In the genomic region with DNA sequence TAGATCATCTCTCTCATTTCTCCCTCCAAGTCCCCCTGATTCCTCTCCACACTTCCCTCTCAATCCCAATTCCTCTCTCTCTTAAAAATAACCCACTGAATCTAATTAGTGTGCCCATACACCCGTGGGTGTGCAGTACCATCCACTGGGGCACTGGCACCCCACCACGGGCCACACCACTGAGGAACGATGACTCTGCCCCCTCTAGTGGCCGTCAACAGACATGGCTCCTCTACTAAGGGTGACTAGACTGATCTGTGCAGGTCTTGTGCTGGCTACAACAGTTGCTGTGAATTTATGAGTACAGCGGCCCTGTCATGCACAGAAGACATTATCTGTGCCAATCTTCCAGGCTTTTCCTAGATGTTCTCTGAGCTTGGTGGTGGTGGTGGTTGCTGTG, we compare ENCODE assay signal across 11 mouse cellular contexts. TPM values are rescaled to one million over a fixed set of nuclear protein-coding genes. Genes with fewer than 3 reads are reported as not detected.
DNase-seq lines count a peak whose midpoint lies in the region; ATAC-seq lines count a peak whose summit lies in the region.
"Had no signal": no experiment of that assay in that cellular context is flagged by ENCODE, and none has a peak within 500 bp of the region (broad histone marks: within the 10 kb centered on the region; RNA-seq: fewer than 3 reads in every experiment).

No protein-coding gene starts in this region.

- H3K27ac ChIP-seq in hindbrain, embryonic 11.5 days (ENCODE audit: low read depth, low read length) = no peak overlapping the region
- no peak overlapping the region for H3K27ac ChIP-seq in hindbrain, embryonic 12.5 days
- no peak overlapping the region for H3K27ac ChIP-seq in stomach, embryonic 14.5 days (ENCODE audit: low read length)
- H3K27ac ChIP-seq: embryonic facial prominence, embryonic 15.5 days; midbrain, embryonic 12.5 days had no signal

- no peak overlapping the region for H3K9ac ChIP-seq in hindbrain, embryonic 11.5 days (ENCODE audit: low read depth, low read length)
- no peak overlapping the region for H3K9ac ChIP-seq in hindbrain, embryonic 12.5 days
- H3K9ac ChIP-seq in stomach, embryonic 14.5 days (replicated peaks; ENCODE audit: low read depth, low read length) = no peak overlapping the region
- H3K9ac ChIP-seq: embryonic facial prominence, embryonic 15.5 days; midbrain, embryonic 12.5 days had no signal

- no peak for ATAC-seq in hindbrain, embryonic 11.5 days (ENCODE audit: low FRiP score)
- no peak for ATAC-seq in hindbrain, embryonic 12.5 days (ENCODE audit: low FRiP score)
- peak; percentile 92 for ATAC-seq in common myeloid progenitor, adult 5-6 weeks (replicated peaks; ENCODE audit: low read depth, poor library complexity, severe bottlenecking)
- ATAC-seq in stomach, embryonic 14.5 days (ENCODE audit: insufficient number of reproducible peaks, insufficient read depth, low FRiP score, low read depth) = 0 out of 2 replicates have a peak, but pooled peaks have one; percentile 33

- WGBS in hindbrain, embryonic 11.5 days = 38% methylated on average over 5 of the region's 5 CpGs
- WGBS in hindbrain, embryonic 12.5 days = 29% methylated on average over 5 of the region's 5 CpGs
- WGBS in stomach, embryonic 14.5 days = 32% methylated on average over 5 of the region's 5 CpGs

- no peaks in the 10 kb centered on the region for H3K9me3 ChIP-seq in hindbrain, embryonic 11.5 days (ENCODE audit: control insufficient read depth, low read length)
- H3K9me3 ChIP-seq in hindbrain, embryonic 12.5 days (replicated peaks) = no peaks in the 10 kb centered on the region
- H3K9me3 ChIP-seq in stomach, embryonic 14.5 days (ENCODE audit: control insufficient read depth, low read depth, low read length) = no peaks in the 10 kb centered on the region
- H3K9me3 ChIP-seq: embryonic facial prominence, embryonic 15.5 days; midbrain, embryonic 12.5 days had no signal

- H3K36me3 ChIP-seq in hindbrain, embryonic 11.5 days (ENCODE audit: control insufficient read depth, insufficient read depth, low read length) = no peaks in the 10 kb centered on the region
- no peaks in the 10 kb centered on the region for H3K36me3 ChIP-seq in hindbrain, embryonic 12.5 days
- H3K36me3 ChIP-seq in stomach, embryonic 14.5 days (ENCODE audit: control insufficient read depth, insufficient read depth, low read length) = no peaks in the 10 kb centered on the region
- H3K36me3 ChIP-seq: embryonic facial prominence, embryonic 15.5 days; midbrain, embryonic 12.5 days had no signal

- H3K4me1 ChIP-seq in hindbrain, embryonic 11.5 days (replicated peaks; ENCODE audit: control insufficient read depth, insufficient read depth, low read length) = no peaks in the 10 kb centered on the region
- H3K4me1 ChIP-seq in hindbrain, embryonic 12.5 days = 0 out of 2 replicates have a peak, but pooled peaks cover 4% of the 10 kb centered on the region
- H3K4me1 ChIP-seq in stomach, embryonic 14.5 days (ENCODE audit: control insufficient read depth, insufficient read depth, low read length) = no peaks in the 10 kb centered on the region

- H3K4me2 ChIP-seq in hindbrain, embryonic 11.5 days (replicated peaks; ENCODE audit: low read depth, low read length) = no peak overlapping the region
- H3K4me2 ChIP-seq in hindbrain, embryonic 12.5 days (replicated peaks) = no peak overlapping the region
- no peak overlapping the region for H3K4me2 ChIP-seq in stomach, embryonic 14.5 days (replicated peaks; ENCODE audit: low read depth, low read length)
- H3K4me2 ChIP-seq: embryonic facial prominence, embryonic 15.5 days; midbrain, embryonic 12.5 days had no signal

- no peaks in the 10 kb centered on the region for H3K27me3 ChIP-seq in hindbrain, embryonic 11.5 days (ENCODE audit: control insufficient read depth, insufficient read depth, low read length)
- H3K27me3 ChIP-seq in hindbrain, embryonic 12.5 days = no peaks in the 10 kb centered on the region
- no peaks in the 10 kb centered on the region for H3K27me3 ChIP-seq in stomach, embryonic 14.5 days (ENCODE audit: control insufficient read depth, insufficient read depth, low read length)
- H3K27me3 ChIP-seq: embryonic facial prominence, embryonic 15.5 days had no signal

- peak; percentile 32 for DNase-seq in hindbrain, embryonic 11.5 days (ENCODE audit: low spot score)
- peak; percentile 23 for DNase-seq in thymus, postnatal 0 days (ENCODE audit: low spot score)
- DNase-seq in thymus, postnatal 25 days = no peak
- no peak for DNase-seq in layer of hippocampus, adult 9-11 months
- DNase-seq in cerebellum, postnatal 14 days = no peak

- H3K4me3 ChIP-seq in hindbrain, embryonic 11.5 days (ENCODE audit: low read depth, low read length) = no peak overlapping the region
- H3K4me3 ChIP-seq in hindbrain, embryonic 12.5 days = no peak overlapping the region
- H3K4me3 ChIP-seq in stomach, embryonic 14.5 days (ENCODE audit: low read depth, low read length) = no peak overlapping the region
- H3K4me3 ChIP-seq: embryonic facial prominence, embryonic 15.5 days; midbrain, embryonic 12.5 days had no signal

RNA-seq across cellular contexts. Expression of a gene that starts 1.7 kb away (rescaled TPM):
- not detected in 2 replicates for polyA plus RNA-seq in hindbrain, embryonic 11.5 days (2014; fragmentation: Nextera tagmentation; extraction: Ambion mirVana)
- polyA plus RNA-seq in hindbrain, embryonic 12.5 days (2016; fragmentation: Nextera tagmentation; extraction: Ambion mirVana) = 0.31 TPM in 1 of 2 replicates, not detected in the other
- 2.0 and 2.3 TPM in 2 replicates for polyA plus RNA-seq in thymus, postnatal 0 days (2015; fragmentation: Nextera tagmentation; extraction: Ambion mirVana)
- total RNA-seq in common myeloid progenitor, adult 5-6 weeks (2017) = not detected in 2 replicates
- polyA plus RNA-seq in stomach, embryonic 14.5 days (2014; fragmentation: Nextera tagmentation; extraction: Ambion mirVana) = not detected in 2 replicates
- polyA plus RNA-seq: embryonic facial prominence, embryonic 15.5 days; heart, embryonic 14.5 days; midbrain, embryonic 12.5 days had no signal

RNA-seq across cellular contexts. Expression of a gene that starts 6.2 kb away (rescaled TPM):
- polyA plus RNA-seq in hindbrain, embryonic 11.5 days (2014; fragmentation: Nextera tagmentation; extraction: Ambion mirVana) = not detected in 2 replicates
- polyA plus RNA-seq in hindbrain, embryonic 12.5 days (2016; fragmentation: Nextera tagmentation; extraction: Ambion mirVana) = not detected in 2 replicates
- polyA plus RNA-seq in thymus, postnatal 0 days (2015; fragmentation: Nextera tagmentation; extraction: Ambion mirVana) = 0.09 TPM in 1 of 2 replicates, not detected in the other
- total RNA-seq in common myeloid progenitor, adult 5-6 weeks (2017) = not detected in 2 replicates
- polyA plus RNA-seq in stomach, embryonic 14.5 days (2014; fragmentation: Nextera tagmentation; extraction: Ambion mirVana) = not detected in 2 replicates
- polyA plus RNA-seq: heart, embryonic 14.5 days; midbrain, embryonic 12.5 days had no signal

RNA-seq across cellular contexts. Expression of a gene that starts 11.2 kb away (rescaled TPM):
- not detected in 2 replicates for polyA plus RNA-seq in hindbrain, embryonic 11.5 days (2014; fragmentation: Nextera tagmentation; extraction: Ambion mirVana)
- not detected in 2 replicates for polyA plus RNA-seq in hindbrain, embryonic 12.5 days (2016; fragmentation: Nextera tagmentation; extraction: Ambion mirVana)
- not detected in 2 replicates for polyA plus RNA-seq in thymus, postnatal 0 days (2015; fragmentation: Nextera tagmentation; extraction: Ambion mirVana)
- not detected in 2 replicates for total RNA-seq in common myeloid progenitor, adult 5-6 weeks (2017)
- not detected in 2 replicates for polyA plus RNA-seq in stomach, embryonic 14.5 days (2014; fragmentation: Nextera tagmentation; extraction: Ambion mirVana)
- polyA plus RNA-seq: embryonic facial prominence, embryonic 15.5 days; heart, embryonic 14.5 days; midbrain, embryonic 12.5 days had no signal

RNA-seq across cellular contexts. Expression of a gene that starts 17.8 kb away (rescaled TPM):
- polyA plus RNA-seq in hindbrain, embryonic 11.5 days (2014; fragmentation: Nextera tagmentation; extraction: Ambion mirVana) = 0.28 TPM in 1 of 2 replicates, not detected in the other
- polyA plus RNA-seq in hindbrain, embryonic 12.5 days (2016; fragmentation: Nextera tagmentation; extraction: Ambion mirVana) = 0.27 and 0.30 TPM in 2 replicates
- not detected in 2 replicates for polyA plus RNA-seq in thymus, postnatal 0 days (2015; fragmentation: Nextera tagmentation; extraction: Ambion mirVana)
- total RNA-seq in common myeloid progenitor, adult 5-6 weeks (2017) = 0.59 TPM in 1 of 2 replicates, not detected in the other
- polyA plus RNA-seq in stomach, embryonic 14.5 days (2014; fragmentation: Nextera tagmentation; extraction: Ambion mirVana) = 0.14 and 0.15 TPM in 2 replicates

RNA-seq across cellular contexts. Expression of a gene that starts 32.7 kb away (rescaled TPM):
- not detected in 2 replicates for polyA plus RNA-seq in hindbrain, embryonic 11.5 days (2014; fragmentation: Nextera tagmentation; extraction: Ambion mirVana)
- polyA plus RNA-seq in hindbrain, embryonic 12.5 days (2016; fragmentation: Nextera tagmentation; extraction: Ambion mirVana) = not detected in 2 replicates
- 1.8 and 2.9 TPM in 2 replicates for polyA plus RNA-seq in thymus, postnatal 0 days (2015; fragmentation: Nextera tagmentation; extraction: Ambion mirVana)
- total RNA-seq in common myeloid progenitor, adult 5-6 weeks (2017) = not detected in 2 replicates
- polyA plus RNA-seq in stomach, embryonic 14.5 days (2014; fragmentation: Nextera tagmentation; extraction: Ambion mirVana) = 13.2 and 23.6 TPM in 2 replicates
- polyA plus RNA-seq: embryonic facial prominence, embryonic 15.5 days; heart, embryonic 14.5 days; midbrain, embryonic 12.5 days had no signal

Comparison
In these comparisons a context has a peak if more than half of its experiments do, and no peak if none do; other contexts are left out.
1. DNase-seq: peak in hindbrain, embryonic 11.5 days (single experiment) and thymus, postnatal 0 days (single experiment); none in thymus, postnatal 25 days (single experiment), layer of hippocampus, adult 9-11 months (single experiment) and cerebellum, postnatal 14 days (0 of 2).
2. ATAC-seq: peak in common myeloid progenitor, adult 5-6 weeks (single experiment) and stomach, embryonic 14.5 days (single experiment); none in hindbrain, embryonic 11.5 days (single experiment) and hindbrain, embryonic 12.5 days (single experiment).